Mouse (Mus musculus): ENCODE data around the gene Asna1.
A peak's percentile ranks its signal among the peaks of the same experiment; 100 is the strongest.

Gene Asna1

DNA sequence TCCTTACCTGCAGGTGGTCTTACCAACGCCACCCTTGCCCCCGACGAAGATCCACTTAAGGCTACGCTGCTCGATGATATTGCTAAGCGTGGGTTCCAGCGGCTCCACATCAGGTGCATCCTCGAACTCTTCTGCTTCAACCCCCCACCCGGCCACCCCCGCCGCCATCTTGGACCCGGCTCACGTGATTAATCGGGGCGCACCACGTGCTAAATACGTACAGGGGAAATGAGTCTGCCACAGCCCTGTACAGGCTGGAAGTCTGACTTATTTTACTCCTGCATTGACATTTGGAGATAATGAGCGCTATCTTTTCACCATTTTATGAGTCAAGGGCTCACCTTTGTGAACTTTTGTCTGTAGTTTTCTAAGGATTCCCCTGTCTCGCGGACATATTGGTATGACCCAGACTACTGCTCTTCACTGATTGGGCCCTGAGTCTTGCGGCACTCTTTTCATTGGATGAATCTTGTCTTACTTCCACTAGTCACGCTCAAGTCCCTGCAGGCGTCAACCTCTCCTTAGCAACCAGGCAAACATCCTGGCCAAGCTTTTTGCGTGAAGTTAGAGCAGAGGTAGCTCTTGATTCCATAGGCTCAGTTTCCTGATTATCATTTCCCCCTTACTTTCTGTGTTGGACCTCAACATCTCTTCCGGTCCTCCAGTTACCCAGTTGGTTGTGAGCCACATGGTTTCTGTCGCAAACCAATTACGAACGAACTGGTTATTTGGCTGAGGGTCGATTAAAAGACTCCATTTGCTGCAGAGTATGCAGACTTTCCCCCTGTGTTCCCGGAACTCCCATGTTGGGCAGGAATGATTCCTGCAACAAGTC is at the start of gene Asna1:
Asna1 (minus strand) TSS at position 184 of the 835 bp plus-strand sequence.
- peak; percentile 73 for DNase-seq (ENCODE audit: low spot score)

DNA sequence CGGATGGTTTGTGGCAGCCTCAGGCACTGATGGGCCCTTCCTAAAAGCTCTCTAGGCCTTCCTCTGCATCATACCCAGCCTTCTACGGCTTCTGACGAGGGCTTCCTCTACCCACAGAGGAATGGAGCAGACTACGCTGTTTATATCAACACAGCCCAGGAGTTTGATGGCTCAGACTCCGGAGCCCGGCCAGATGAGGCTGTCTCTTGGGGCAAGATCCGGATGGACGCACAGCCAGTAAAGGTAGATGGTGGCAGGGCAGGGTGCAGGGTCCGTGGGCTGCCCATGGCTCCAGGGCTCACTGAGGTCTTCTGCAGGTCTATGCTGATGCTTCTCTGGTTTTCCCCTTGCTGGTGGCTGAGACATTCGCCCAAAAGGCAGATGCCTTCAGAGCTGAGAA is 49.5 kb upstream of the Asna1 start:
- no peak for DNase-seq (ENCODE audit: low spot score)

DNA sequence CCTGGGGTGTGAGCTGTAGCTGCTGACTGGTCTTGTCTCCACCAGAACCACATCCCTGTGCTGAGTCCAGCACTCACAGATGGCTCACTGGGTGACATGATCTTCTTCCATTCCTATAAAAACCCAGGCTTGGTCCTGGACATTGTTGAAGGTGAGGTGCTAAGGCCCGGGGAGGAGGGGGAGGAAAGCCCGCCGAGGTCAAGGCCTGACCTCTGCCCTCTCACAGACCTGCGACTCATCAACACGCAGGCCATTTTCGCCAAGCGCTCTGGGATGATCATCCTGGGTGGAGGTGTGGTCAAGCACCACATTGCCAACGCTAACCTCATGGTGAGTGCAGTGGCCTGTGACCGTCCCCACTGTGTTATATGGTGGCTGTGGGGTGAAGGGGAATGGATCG is 49.1 kb upstream of the Asna1 start:
- DNase-seq (ENCODE audit: low spot score) = no peak

DNA sequence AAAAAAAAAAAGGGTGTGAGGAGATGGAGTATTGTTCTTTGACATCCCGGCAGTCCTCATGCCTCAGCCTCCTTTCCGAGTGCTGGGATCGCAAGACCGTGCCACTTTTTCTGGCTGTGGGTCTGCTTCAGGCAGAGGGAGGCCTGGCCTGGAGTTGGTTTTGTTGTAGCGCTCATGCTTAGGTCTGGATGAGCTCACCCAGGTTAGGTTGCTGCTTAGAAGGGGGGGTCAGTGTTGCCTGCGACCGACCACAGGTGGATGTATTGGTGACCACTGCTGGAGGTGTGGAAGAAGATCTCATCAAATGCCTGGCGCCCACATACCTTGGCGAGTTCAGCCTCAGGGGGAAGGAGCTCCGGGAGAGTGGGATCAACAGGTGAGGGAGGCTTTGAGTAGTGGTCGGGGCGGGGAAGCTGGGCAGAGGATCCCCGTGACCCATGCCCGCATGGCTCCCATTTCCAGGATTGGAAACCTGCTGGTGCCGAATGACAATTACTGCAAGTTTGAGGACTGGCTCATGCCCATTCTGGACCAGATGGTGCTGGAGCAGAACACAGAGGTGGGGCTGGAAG is 48.0 kb upstream of the Asna1 start:
- no peak for DNase-seq (ENCODE audit: low spot score)

DNA sequence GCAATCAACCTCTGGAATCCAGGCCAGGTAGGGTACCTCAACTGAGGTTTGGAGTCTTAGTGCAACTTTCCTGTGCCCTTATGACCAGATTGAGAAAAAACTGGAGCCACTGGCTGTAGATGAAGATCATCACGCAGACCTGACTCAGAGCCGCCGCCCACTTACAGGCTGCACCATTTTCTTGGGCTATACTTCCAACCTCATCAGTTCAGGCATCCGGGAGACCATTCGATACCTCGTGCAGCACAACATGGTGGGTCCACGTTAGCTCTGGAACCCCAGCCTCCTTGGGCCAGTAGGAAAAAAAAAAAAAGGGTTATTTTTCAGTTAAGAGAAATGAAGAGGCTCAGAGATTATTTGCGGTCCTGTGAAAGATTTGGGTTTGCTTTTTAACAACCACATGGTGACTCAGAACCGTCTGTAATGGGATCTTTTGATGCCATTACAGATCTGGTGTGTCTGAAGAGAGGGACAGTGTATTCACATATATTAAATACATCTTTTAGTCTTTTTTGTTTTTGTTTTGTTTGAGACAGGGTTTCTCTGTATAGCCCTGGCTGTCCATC is 47.4 kb upstream of the Asna1 start:
- DNase-seq (ENCODE audit: low spot score) = no peak

DNA sequence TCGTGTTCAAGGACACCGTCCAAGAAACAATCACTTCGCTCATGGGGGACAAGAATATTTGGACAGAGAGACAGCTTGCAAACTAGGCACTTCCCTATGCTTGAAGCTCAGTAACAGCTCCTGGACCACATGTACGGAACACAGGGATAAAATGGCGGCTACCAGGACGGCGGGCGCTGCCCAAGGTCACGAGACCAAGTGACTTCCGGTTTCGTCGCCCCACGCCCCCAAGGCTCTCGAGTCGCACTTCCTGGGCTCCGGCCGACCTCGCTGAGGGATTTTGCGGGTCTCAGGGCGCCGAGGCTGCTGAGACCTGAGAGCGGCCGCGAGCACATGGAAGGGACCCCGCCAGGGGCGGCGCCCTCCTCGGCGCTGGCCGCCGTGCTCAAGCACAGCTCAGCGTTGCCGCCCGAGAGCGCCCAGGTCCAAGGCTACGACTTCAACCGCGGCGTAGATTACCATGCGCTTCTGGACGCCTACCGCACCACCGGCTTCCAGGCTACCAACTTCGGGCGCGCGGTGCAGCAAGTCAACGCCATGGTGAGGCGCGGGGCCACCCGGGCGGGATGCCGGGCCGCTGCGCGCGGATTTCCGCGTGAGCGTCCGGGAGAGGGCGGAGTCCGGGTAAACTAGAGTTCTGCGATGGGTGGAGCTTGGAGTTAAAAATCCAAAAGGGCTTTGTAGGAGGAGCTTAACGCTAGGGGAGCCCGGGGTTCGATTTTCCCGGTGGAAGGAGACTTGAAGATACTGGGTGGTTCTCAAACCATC is 46.6 kb upstream of the Asna1 start, which contains the start of gene Dhps:
Dhps (plus strand) TSS at position 244 of the 768 bp plus-strand sequence.
- peak; percentile 84 for DNase-seq (ENCODE audit: low spot score)

DNA sequence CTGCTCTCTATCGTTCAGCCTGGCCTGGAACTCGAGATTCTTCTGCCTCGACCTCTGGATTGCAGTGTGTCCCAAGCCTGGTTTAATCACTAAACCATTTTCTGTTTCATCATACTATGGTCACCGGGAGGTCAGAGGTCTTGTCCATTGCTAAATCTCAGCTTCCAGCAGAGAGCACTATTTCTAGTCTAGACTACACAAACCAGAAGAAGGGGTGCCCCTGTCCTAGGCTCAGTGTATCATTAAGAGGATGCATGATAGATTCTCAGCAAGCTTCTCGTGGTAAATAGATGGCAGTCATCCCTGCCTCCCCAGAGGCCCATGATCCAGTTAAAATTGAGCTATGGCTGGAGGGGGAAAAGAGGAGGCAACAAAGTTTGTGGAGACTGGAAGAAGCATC is 46.0 kb upstream of the Asna1 start:
- DNase-seq (ENCODE audit: low spot score) = no peak

DNA sequence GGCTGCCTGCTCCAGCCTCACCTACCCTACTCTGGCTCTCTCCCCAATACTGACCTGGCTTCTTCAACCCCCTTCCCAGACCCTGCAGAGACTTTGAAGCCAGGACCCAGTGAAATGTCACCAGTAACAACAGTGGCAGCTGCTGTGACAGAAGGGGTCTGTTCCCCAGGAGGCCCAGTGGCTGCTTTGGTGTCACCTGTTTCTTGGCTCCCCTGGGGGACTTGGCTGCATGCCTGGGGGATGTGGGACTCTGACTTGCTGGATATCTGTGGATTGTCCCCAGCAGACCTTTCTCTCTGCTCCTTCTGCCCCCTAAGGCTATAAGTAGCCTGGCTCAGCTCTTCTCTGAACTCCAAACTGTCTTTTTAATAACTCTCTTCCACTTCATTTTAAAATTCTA is 42.9 kb upstream of the Asna1 start, which contains the start of gene Gm5741:
Gm5741 (minus strand) TSS at position 1 of the 400 bp plus-strand sequence.
- no peak for DNase-seq (ENCODE audit: low spot score)

DNA sequence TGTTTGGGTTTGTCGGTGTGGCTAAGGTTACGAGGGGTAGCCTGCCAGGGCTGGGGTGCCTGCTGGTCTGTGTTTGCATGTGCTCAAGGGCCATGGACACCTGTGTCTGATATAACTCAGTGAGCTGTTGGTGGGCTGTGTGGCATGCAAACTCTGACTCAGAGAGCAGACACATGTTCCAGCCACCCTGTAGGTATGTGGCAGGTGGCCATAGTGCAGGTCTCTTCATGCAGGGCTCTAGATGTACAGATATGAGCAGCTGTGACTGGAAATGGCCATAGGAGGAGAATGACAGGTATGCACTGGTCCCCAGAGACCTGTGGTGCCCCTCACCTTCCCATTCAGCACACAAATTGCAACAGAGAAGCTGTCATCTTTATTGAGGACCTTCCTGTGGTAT is 42.1 kb upstream of the Asna1 start:
- DNase-seq (ENCODE audit: low spot score) = no peak

DNA sequence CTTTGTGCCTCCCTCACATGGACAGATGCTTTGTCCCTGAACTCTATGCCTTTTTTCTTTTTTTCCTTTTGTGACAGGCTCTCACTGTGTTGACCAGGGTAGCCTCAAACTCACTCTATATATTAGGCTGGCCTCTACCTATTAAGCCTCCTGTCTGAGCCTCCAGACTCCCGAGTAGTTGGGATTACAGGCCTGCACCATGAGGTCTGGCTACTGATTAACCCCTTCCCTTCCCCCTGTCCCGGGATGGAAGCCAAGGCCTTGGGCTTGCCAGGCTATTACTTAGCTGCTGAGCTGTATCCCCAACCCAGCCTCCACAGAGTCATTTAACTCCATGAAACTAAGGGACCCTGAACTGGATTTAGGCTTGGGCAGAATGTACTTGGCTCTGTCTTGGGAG is 40.1 kb upstream of the Asna1 start:
- no peak for DNase-seq (ENCODE audit: low spot score)

DNA sequence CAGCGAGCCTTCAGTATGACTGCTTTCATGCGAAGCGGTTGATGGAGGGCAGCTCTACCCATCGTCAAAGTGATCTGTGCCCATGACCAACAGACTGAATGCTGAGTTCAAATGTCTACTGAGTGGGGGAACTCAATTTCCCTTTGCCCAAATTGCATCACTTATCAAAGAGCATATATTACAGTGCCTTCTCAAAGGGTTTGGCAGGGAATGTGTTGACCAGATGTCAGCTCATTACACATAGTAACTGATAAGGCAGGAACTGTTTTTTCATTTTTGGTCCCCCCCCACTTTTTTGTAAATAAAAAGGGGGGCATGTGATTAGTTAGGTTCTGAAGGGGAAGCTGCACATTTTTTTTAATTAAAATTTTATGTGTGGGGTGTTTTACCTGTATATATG is 37.5 kb upstream of the Asna1 start:
- DNase-seq (ENCODE audit: low spot score) = no peak

DNA sequence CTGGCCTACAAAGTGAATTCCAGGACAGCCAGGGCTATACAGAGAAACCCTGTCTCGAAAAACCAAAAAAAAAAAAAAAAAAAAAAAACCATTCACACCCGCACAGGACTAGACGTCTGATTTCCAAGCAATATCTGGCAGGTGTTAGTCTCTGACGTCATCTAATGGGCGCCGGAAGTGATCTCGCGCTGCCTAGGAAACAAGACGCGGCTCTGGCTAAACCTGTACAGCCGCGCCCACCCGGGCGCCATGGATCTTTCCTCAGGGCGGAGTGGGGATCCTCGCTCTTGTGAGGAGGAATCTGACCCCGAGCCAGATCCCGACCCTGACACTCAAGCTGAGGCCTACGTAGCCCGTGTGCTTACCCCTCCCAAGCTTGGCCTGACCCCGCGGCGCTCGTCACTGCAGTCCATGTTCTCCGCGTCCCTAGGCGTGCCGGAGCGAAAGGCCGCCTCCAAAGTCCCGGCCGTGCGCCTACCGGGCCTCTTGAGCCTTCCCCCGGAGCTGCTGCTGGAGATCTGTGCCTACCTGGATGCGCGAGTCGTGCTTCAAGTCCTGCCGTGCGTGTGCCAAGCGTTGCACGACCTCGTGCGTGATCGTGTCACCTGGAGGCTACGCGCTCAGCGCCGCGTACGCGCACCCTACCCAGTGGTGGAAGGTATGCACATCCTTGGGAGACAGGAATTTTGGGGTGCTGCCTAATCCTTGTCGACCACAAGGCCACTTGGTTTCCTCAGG is 35.0 kb upstream of the Asna1 start, which contains the start of gene Fbxw9:
Fbxw9 (plus strand) TSS at position 177 of the 738 bp plus-strand sequence.
- DNase-seq (ENCODE audit: low spot score) = peak; percentile 75

DNA sequence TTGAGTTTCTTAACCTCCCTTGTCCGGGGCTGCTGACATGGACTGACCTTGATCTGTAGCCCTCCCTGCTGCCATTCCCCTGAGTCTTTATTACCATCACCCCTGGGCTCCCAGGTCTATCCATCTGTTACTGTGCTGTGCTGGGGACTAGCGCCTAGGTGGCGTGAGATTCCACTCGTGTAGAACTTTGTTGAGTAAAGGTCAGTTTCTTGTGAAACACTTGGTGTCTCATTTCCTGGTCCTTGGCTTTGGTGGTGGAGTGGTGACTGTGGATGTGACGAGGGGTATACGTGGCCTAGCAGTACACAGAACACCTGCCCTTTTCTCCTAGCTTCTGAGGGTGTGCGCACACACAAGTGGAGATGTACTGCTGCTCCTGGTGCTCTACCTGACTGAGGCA is 32.3 kb upstream of the Asna1 start:
- no peak for DNase-seq (ENCODE audit: low spot score)

DNA sequence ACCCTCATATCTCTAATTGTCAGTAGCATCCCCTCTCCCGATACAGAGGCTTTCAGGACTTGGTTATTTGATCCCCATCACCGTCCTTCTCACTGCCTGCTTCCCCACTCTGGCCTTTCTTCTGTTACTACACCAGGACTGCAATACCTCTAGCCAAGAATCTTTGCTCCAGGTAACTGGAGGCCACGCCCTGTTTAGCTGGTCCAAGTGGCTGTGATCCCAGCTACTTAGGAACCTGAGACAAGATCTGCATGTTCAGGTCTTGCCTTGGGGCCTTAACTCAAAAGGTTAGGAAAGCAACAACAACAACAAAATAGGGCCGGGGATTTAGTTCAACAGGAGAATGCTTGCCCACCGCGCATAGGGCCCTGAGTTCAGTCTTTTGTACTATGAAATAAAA is 18.5 kb upstream of the Asna1 start:
- no peak for DNase-seq (ENCODE audit: low spot score)

DNA sequence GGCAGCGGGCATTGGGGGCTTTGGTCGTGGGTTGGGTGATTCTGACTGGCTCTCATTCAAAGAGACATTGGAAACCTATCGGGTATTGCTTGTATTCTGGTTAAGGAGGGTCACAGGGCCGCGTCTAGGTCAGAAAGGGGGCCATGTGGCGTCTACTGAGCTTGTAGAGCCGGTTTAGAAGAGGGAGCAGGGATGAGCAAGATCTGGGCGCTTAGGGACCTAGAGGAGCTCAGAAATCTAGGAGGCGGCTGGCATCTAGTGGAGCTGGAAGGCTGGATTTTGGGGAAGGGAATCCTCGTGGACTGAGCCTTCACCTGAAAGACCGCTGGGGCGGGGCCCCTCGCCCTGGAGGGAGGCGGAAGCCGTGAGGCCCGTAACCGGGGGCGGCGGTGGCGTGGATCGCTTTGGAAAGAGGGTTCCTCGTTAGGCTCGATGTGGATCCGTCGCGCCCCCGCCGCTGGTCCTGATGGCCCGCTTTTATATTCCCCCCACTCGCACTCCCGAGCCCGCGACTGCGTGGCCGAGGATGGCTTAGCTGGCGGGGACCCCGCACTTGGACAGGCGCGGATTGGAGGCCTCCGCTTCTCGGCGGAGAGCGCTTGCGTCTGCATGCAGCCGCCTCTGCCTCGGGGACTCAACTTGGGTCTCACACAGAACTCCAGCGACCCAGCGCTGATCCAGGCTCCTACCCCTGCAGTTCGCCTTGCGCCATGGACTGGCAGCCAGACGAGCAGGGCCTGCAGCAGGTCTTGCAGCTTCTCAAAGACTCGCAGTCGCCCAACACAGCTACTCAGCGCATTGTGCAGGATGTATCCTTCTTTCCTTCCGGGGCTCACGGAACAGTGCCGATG is 12.8 kb upstream of the Asna1 start:
- DNase-seq (ENCODE audit: low spot score) = no peak

DNA sequence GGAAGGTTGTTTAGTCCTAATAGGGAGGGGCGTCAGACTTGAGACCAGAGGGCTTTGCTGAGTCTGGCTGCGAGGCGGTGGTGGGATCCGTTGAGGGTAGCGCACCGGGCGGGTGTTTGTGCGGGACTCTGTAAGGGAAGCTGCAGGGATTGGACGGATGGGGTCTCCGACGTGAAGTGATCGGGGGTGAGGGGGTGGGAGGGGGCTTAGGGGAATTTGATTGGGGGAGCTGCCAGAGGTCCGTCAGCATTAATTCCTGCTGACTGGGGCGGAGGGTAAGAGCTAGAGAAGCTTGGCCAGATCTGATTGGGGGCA is 12.2 kb upstream of the Asna1 start:
- no peak for DNase-seq (ENCODE audit: low spot score)

DNA sequence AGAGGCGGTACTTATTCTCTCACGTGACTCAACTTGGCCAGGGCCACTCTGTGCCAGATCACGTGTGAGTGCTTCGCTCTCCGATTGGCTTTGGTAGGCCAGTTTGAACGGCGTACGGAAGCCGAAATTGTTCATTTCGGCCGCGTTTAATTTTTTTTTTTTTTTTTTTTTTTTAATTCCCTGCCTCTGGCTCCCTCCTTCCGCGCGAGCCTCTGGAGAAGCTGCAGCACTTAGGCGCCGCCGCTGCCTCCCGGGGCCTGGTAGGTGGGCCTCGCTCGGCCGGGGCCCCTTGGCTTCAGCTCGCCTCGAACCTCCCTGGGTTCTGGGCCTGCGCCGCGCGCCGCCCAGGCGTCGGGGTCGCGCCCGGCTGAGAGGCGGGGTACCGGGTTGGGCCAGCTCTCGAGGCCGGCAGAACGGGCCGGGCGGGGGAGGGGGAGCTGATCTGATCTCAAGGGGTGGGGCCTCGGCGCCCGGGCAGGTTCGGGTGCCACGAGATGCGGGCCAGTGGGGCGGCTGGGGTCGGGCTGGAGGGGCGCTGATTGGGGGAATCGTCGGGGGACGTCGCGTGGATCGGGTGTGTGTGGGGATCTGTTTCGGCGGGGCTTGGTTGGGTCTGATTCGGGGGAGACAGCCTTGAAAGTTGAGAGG is 11.8 kb upstream of the Asna1 start, which contains the start of gene Tnpo2:
Tnpo2 (plus strand) TSS at position 198 of the 648 bp plus-strand sequence.
- peak; percentile 92 for DNase-seq (ENCODE audit: low spot score)

DNA sequence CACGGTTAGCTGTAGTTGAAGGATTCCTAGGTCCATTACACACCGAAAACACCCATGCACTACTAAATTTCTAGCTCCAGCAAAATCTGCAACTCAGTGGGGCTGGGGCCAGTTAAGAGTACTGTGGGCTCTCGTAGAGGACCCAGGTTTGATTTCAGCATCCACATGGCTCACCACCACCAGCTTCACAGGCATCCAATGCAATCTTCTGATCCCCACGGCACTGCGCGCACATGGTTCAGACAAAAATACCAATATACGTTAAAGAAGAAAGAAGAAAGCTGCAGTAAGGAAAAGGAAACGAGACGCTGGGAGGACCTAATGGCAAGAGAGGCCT is 11.3 kb upstream of the Asna1 start:
- DNase-seq (ENCODE audit: low spot score) = no peak

DNA sequence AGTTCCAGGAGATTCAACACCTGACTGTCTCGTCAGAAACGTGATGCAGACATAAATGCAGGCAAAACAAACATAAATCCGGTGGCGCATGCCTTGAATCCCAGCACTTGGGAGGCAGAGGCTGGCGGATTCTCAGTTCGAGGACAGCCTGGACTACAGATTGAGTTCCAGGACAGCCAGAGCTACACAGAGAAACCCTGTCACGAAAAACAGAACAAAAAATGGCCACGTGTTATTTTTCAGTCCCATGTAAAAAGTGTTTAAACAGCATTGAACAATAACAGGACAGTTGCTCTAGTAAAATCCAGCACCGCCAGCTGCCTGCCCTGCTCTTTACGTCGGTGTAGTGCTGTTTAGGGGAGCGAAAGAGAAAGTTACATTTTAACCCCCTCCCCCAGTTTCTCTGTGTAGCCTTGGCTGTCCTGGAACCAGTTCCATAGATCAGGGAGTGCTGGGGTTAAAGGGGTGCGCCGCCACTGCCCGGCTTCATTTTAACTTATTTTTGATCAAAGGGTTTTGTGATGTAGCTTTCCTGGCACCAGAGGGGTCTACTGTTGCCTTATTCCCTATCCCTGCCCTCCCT is 10.7 kb upstream of the Asna1 start:
- no peak for DNase-seq (ENCODE audit: low spot score)

DNA sequence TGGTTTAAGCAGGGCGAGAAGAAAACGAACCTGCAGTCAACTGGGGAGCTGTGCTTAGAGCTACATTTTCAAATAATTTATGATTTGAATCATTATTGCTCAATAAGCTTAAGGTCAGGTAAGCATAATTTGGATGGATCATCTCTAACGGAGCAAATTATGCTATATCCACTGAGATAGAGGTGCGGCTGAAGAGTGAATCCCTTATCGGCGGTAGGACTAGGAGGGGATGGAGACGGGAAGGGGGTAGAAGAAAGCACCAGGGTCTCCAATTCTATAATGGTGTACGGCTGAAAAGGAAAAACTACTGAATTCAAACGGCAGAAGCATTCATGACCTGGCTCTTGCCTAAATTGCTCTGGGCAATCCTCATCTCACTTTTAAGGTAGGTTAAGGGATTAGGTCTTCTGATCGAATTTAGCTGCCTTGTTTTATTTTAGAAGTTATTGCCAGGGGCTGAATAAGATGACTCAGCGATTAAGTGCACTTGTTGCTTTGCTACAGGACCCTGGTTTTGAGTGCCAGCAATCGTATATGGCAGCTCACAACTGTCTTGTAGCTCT is 10.2 kb upstream of the Asna1 start:
- DNase-seq (ENCODE audit: low spot score) = no peak
